Mouse (Mus musculus) left cerebral cortex, postnatal 14 days (tissue): ENCODE data around the gene Tmem143. TPM values are rescaled to one million over a fixed set of nuclear protein-coding genes. Genes with fewer than 3 reads are reported as not detected.

Source experiments
- total RNA-seq, 2 experiments: library from RNA; stranded (reverse); gene quantifications; 2 replicates each; pipeline ENCODE4 v1.2.3; 2021

Tmem143 gene
- total RNA-seq, 2 experiments from 2014 or later = 22.1 to 25.7 TPM

Other genes with a start within 250 kb of the Tmem143 start
- gene Fut2, start 230.5 kb upstream of the Tmem143 start, total RNA-seq = under 1 TPM; 0.19 to 0.46 TPM
- 1 to 10 TPM in 1 of 2 experiments, under 1 TPM in 1; 0.91 to 1.5 TPM for gene Ntn5, start 212.9 kb upstream of the Tmem143 start, total RNA-seq
- under 1 TPM; 0.20 to 0.30 TPM for gene Sec1, start 202.5 kb upstream of the Tmem143 start, total RNA-seq
- 100 to 1,000 TPM; 168 to 172 TPM for gene Car11, start 197.1 kb upstream of the Tmem143 start, total RNA-seq
- 10 to 100 TPM; 68.7 to 83.5 TPM for gene Dbp, start 191.9 kb upstream of the Tmem143 start, total RNA-seq
- gene Rpl18, start 181.5 kb upstream of the Tmem143 start, total RNA-seq = 100 to 1,000 TPM; 369 to 389 TPM
- 10 to 100 TPM; 28.8 to 32.7 TPM for gene Sphk2, start 178.9 kb upstream of the Tmem143 start, total RNA-seq
- under 1 TPM; 0.24 to 0.34 TPM for gene Fam83e, start 175.7 kb upstream of the Tmem143 start, total RNA-seq
- not detected for gene Spaca4, start 171.1 kb upstream of the Tmem143 start, total RNA-seq
- gene Lmtk3, start 113.2 kb upstream of the Tmem143 start, total RNA-seq = 100 to 1,000 TPM; 261 to 275 TPM
- 10 to 100 TPM in 1 of 2 experiments, 1 to 10 TPM in 1; 10.0 to 13.0 TPM for gene Sult2b1, start 112.3 kb upstream of the Tmem143 start, total RNA-seq
- 100 to 1,000 TPM; 227 to 229 TPM for gene Cyth2, start 82.4 kb upstream of the Tmem143 start, total RNA-seq
- gene Kcnj14, start 72.2 kb upstream of the Tmem143 start, total RNA-seq = 1 to 10 TPM; 1.8 to 1.9 TPM
- gene Grwd1, start 66.0 kb upstream of the Tmem143 start, total RNA-seq = 10 to 100 TPM; 21.0 to 22.2 TPM
- 10 to 100 TPM; 87.1 to 98.6 TPM for gene Kdelr1, start 24.2 kb upstream of the Tmem143 start, total RNA-seq
- gene Grin2d, start 18.6 kb upstream of the Tmem143 start, total RNA-seq = 10 to 100 TPM; 21.2 to 22.3 TPM
- under 1 TPM; 0.36 to 0.53 TPM for gene Syngr4, start 227 bp upstream of the Tmem143 start, total RNA-seq
- gene Emp3, start 24.5 kb downstream of the Tmem143 start, total RNA-seq = 1 to 10 TPM; 5.3 to 5.6 TPM
- 1 to 10 TPM; 1.4 to 2.1 TPM for gene Ccdc114, start 27.1 kb downstream of the Tmem143 start, total RNA-seq
- gene Abcc6, start 133.4 kb downstream of the Tmem143 start, total RNA-seq = 1 to 10 TPM; 5.2 to 5.9 TPM
- 100 to 1,000 TPM; 120 TPM for gene Nomo1, start 136.8 kb downstream of the Tmem143 start, total RNA-seq
- gene Kcnj11, start 203.8 kb downstream of the Tmem143 start, total RNA-seq = 10 to 100 TPM; 29.2 to 30.5 TPM